Mouse (Mus musculus) olfactory bulb, adult 2 months (tissue): ENCODE measurements at regions not wholly inside any gene's neighbourhood (a gene's known extent, or its start where the extent isn't known, plus 50 kb on each side); places are given as distances from the start of the nearest gene placed in this dataset.

ENCODE experiments used
- H3K27ac ChIP-seq: fragments of 200-500 bp; 2 replicates; pipeline ENCODE4 v1.5.1; 2012; ENCODE audit warnings: low read depth, low read length; ENCODE audit not compliant: insufficient read depth
- H3K4me1 ChIP-seq: fragments of 200-500 bp; 2 replicates; pipeline ENCODE4 v1.6.1; 2012; ENCODE audit warnings: low read length; ENCODE audit not compliant: control insufficient read depth, insufficient read depth
- H3K4me3 ChIP-seq: fragments of 200-500 bp; 2 replicates; pipeline ENCODE4 v1.5.1; 2012; ENCODE audit warnings: mild to moderate bottlenecking, low read depth, low read length, moderate library complexity; ENCODE audit not compliant: insufficient read depth
- CTCF ChIP-seq: fragments of 200-500 bp; IDR thresholded peaks from 2 replicates; pipeline ENCODE4 v1.5.1; 2012; ENCODE audit warnings: low read depth, mild to moderate bottlenecking, low read length, moderate library complexity; ENCODE audit not compliant: insufficient read depth
- POLR2A ChIP-seq: fragments of 200-500 bp; IDR thresholded peaks from 2 replicates; pipeline ENCODE4 v1.6.1; 2012; ENCODE audit warnings: mild to moderate bottlenecking, low read depth, low read length, moderate library complexity; ENCODE audit not compliant: insufficient read depth
- WGBS: fragments of 180-500 bp; shearing (Covaris S2); methylation state at CpG from one replicate; pipeline ENCODE4 v1.1.7; 2018; 5-methylcytosine and 5-hydroxymethylcytosine counted together

DNA sequence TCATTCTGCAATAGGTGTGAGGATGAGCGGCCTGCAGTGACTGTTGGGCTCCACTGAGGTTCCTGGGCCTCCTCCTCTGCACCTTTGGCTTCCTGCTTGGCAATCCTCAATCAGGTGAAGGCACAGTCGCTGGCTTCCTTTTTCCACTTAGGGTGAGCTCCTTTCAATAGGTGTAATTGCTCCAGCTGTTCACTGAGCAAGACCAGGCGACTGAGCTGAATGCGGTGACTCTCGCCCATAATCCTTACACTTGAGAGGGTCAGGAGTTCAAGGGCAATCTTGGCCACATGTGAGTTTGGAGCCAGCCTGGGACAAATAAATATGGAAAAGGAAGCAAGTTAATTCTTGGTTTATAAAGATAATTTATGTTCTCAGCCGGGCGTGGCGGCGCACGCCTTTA lies 76.1 kb upstream of the Epcam start:
- Histone ChIP-seq H3K4me1 (no peaks in the 10 kb centered on the region), H3K27ac (no peak overlapping the region), H3K4me3 (no peak overlapping the region)
- TF ChIP-seq CTCF = no peak
- TF ChIP-seq POLR2A = no peak
- 96% methylated on average over 10 of the region's 10 CpGs for WGBS

GRCm38 (mm10) chr17:87560923-87561322 lies 74.9 kb upstream of the Epcam start:
- TF ChIP-seq POLR2A = no peak
- no peak for TF ChIP-seq CTCF
- 89% methylated on average over 7 of the region's 7 CpGs for WGBS
- Histone ChIP-seq H3K4me3 (no peak overlapping the region), H3K27ac (no peak overlapping the region), H3K4me1 (no peaks in the 10 kb centered on the region)

DNA sequence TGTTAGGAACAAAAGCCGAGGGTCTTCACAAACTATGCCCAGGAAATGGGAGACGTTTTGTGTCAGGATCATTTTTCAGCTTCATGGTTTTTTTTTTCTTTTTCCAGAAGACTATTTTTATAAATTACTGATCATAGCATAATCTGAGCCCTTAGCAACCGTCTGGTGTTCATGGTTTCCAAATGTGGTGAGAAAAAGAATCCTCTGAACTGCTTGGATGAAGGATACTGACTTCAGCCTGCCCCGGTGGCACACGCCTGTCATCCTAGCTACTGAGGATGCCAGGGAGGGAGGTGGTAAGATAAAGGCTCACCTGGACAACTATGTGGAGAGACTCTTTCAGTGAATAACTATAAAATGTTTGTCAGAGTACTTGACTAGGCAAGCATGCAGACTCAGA lies 72.4 kb upstream of the Epcam start:
- no peak overlapping the region for H3K4me3 ChIP-seq
- WGBS = 77% methylated on average over 5 of the region's 5 CpGs
- no peak overlapping the region for H3K27ac ChIP-seq
- no peaks in the 10 kb centered on the region; the same call in 1 of the 2 replicates for H3K4me1 ChIP-seq
- TF ChIP-seq POLR2A (no peak), CTCF (no peak)

- Histone ChIP-seq H3K4me3 (no peak overlapping the region), H3K4me1 (peaks cover under 1% of the 10 kb centered on the region), H3K27ac (peak overlapping the region; percentile 36; the same call in 1 of the 2 replicates)
- TF ChIP-seq CTCF (no peak), POLR2A (no peak)
- 88% methylated on average over 4 of the region's 4 CpGs for WGBS
These were observed 70.1 kb upstream of the Epcam start for GRCm38 (mm10) chr17:87565631-87566030.

DNA sequence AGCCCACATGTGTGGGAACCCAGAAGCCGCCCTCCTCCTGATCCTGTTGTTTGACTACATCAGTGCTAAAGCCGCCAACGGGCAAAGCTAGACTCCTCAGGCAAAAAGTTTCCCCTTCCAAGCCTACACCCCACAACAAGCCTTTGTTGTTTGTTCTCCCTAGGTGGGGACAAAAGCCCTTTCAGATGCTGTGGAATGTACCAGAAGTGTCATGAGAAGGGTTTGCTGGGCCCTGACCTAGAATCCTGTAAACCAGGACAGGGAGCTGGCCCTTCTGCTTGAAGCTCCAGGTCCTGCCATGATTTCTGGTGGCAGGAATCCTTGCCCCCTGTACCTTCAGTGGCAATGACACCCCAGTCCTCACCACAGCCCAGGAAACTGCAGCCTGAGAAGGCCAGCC lies 69.5 kb upstream of the Epcam start:
- WGBS = 75% methylated on average over 3 of the region's 3 CpGs
- no peak for TF ChIP-seq CTCF
- no peak for TF ChIP-seq POLR2A
- Histone ChIP-seq H3K4me3 (no peak overlapping the region), H3K27ac (peak overlapping the region; percentile 36; the same call in 1 of the 2 replicates), H3K4me1 (peaks cover 7% of the 10 kb centered on the region)

DNA sequence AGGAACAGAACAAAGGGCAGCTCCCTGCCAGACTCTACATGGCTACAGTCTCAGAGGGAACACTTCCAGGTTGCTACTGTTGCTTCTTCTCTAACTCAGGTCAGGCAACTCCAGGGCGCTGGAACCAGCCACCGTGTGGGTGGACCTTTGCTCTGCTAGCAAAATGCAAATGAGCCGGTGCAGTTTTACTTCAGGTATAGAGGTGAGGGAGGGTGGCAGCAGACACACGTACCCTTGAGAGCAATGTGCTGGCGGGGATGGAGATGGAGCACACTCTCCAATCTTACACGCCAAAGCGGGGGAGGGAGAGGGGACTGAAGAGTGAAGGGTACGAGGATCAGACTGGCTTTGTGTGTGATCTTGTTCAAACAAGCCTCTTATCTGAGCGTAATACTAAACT lies 68.8 kb upstream of the Epcam start:
- Histone ChIP-seq H3K4me1 (peaks cover 7% of the 10 kb centered on the region), H3K27ac (no peak overlapping the region), H3K4me3 (no peak overlapping the region)
- WGBS = 70% methylated on average over 9 of the region's 9 CpGs
- TF ChIP-seq POLR2A = no peak
- TF ChIP-seq CTCF = no peak

GRCm38 (mm10) chr17:87567475-87567874 lies 68.3 kb upstream of the Epcam start:
- Histone ChIP-seq H3K4me3 (no peak overlapping the region), H3K4me1 (peaks cover 7% of the 10 kb centered on the region), H3K27ac (no peak overlapping the region)
- WGBS = 73% methylated on average over 2 of the region's 2 CpGs
- TF ChIP-seq POLR2A (no peak), CTCF (no peak)

DNA sequence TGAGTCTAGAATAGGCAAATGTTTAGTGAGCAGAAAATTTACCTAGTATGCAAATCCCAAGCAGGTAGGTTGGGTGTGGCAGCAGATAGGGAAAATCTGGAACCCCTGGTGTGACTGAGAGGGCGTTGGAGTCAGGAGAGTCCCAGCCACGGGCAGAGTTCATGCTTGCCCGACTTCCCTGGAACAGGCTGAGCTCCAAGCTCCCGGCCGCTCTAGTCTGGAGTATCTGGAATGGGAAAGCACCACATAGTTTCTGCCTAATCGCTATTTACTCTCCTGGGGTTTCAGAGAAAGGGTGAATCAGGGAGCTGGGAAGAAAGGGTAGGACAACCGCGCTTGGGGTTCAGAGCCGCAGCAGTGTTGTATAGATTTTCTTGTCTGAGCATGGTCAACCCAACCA lies 65.8 kb upstream of the Epcam start:
- TF ChIP-seq CTCF (no peak), POLR2A (no peak)
- Histone ChIP-seq H3K4me1 (peaks cover 7% of the 10 kb centered on the region), H3K4me3 (no peak overlapping the region), H3K27ac (no peak overlapping the region)
- whole genome bisulfite sequencing = 90% methylated on average over 9 of the region's 9 CpGs

DNA sequence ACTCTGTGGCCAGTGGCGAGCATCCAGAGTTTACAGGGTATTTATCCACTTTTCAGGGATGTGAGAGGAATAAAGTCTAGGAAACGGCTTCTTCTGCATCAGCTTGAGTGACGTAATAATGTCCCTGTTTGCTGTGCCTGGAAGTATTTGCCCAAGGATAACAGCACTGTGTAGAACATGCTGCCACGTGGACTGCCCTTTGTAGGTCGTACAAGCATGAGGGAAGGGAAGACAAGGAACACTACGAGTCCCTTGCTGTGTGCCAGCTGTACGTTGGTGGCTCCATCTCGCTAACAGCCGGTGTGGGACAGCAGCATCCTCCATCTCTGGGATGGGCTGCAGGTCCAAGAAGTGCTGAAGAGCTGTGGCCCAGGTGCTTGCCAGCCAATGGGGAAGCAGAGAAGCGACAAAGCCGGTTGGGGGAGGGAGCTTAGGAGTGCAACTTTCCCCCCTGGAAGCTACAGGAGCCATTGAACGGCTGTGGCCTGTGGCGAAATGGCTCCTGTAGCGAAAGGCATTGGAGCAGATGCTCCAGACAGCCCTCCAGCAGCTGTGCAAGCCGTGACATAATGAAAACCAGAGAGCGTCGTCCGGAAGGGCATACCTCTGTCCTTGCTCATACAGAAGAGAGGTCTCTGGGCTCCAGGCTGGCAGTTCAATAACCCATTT lies 65.0 kb upstream of the Epcam start:
- no peak overlapping the region for H3K4me3 ChIP-seq
- H3K27ac ChIP-seq = peak overlapping the region; percentile 75
- 61% methylated on average over 18 of the region's 18 CpGs for WGBS
- TF ChIP-seq POLR2A (no peak), CTCF (no peak)
- H3K4me1 ChIP-seq = peaks cover 7% of the 10 kb centered on the region
